Mouse (Mus musculus): ENCODE measurements around the gene 6030498E09Rik.

GRCm38 (mm10) chrX:38730639-38731038, 41.8 kb upstream of the 6030498E09Rik start:
- TF ChIP-seq CTCF (IDR thresholded peaks at IDR 0.05; ENCODE audit: control insufficient read depth, insufficient read depth, insufficient replicate concordance, low read depth, low read length) (no peak), POLR2A (IDR thresholded peaks at IDR 0.05; ENCODE audit: control insufficient read depth, low read depth, low read length) (no peak)

All from testis, adult 2 months (tissue).